Mouse (Mus musculus): ENCODE measurements around the gene Nfyb. TPM values are rescaled to one million over a fixed set of nuclear protein-coding genes. Genes with fewer than 3 reads are reported as not detected.

The Nfyb gene
- polyA plus RNA-seq, 1 experiment from 2014 or later, result 47.6 TPM

GRCm38 (mm10) chr10:82758878-82759277 is 5.1 kb downstream of the Nfyb start:
- Histone ChIP-seq H3K27me3 (replicated peaks; ENCODE audit: control insufficient read depth, insufficient read depth, low read length) (no peaks in the 10 kb centered on the region), H3K4me1 (replicated peaks; ENCODE audit: control insufficient read depth, insufficient read depth, low read length) (peaks cover 29% of the 10 kb centered on the region), H3K36me3 (ENCODE audit: control insufficient read depth, insufficient read depth, low read length) (peaks cover 37% of the 10 kb centered on the region), H3K9me3 (ENCODE audit: control insufficient read depth, low read length) (no peaks in the 10 kb centered on the region), H3K9ac (ENCODE audit: low read depth, low read length) (no peak overlapping the region), H3K4me3 (ENCODE audit: low read depth, low read length) (no peak overlapping the region), H3K4me2 (no peak overlapping the region), H3K27ac (ENCODE audit: low read depth, low read length) (no peak overlapping the region)
- DNase-seq (ENCODE audit: low spot score), result no peak
- ATAC-seq (replicated peaks; ENCODE audit: low FRiP score), result no peak
- 93% methylated on average over 3 of the region's 3 CpGs for WGBS

GRCm38 (mm10) chr10:82758368-82758767 is 5.6 kb downstream of the Nfyb start:
- Histone ChIP-seq H3K27me3 (replicated peaks; ENCODE audit: control insufficient read depth, insufficient read depth, low read length) (no peaks in the 10 kb centered on the region), H3K27ac (ENCODE audit: low read depth, low read length) (no peak overlapping the region), H3K36me3 (ENCODE audit: control insufficient read depth, insufficient read depth, low read length) (peaks cover 40% of the 10 kb centered on the region), H3K4me3 (ENCODE audit: low read depth, low read length) (no peak overlapping the region), H3K4me1 (replicated peaks; ENCODE audit: control insufficient read depth, insufficient read depth, low read length) (peaks cover 29% of the 10 kb centered on the region), H3K9ac (ENCODE audit: low read depth, low read length) (no peak overlapping the region), H3K9me3 (ENCODE audit: control insufficient read depth, low read length) (no peaks in the 10 kb centered on the region), H3K4me2 (no peak overlapping the region)
- WGBS, result 84% methylated on average over 6 of the region's 6 CpGs
- DNase-seq (ENCODE audit: low spot score), result no peak
- no peak for ATAC-seq (replicated peaks; ENCODE audit: low FRiP score)

DNA sequence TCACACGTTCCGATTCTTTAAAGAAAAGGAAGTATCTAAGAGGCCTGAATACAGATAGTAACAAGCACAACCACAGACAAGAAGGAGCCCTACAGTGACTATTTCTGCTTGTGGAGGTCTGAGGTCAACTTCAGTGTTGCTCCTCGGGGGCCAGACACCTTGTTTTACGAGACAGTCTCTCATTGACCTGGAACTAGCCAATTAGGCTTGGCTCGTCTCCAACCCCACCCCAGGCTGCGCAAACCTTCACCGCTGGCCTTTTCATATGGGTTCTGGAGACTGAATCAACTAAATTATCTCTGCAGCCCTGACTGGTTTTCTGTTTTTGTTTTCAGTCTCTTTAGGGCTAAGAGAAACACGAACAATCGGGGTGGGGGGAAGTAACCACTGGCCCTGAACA is 6.6 kb downstream of the Nfyb start:
- Histone ChIP-seq H3K9me3 (ENCODE audit: control insufficient read depth, low read length) (no peaks in the 10 kb centered on the region), H3K4me2 (no peak overlapping the region), H3K4me3 (ENCODE audit: low read depth, low read length) (no peak overlapping the region), H3K27ac (ENCODE audit: low read depth, low read length) (no peak overlapping the region), H3K4me1 (replicated peaks; ENCODE audit: control insufficient read depth, insufficient read depth, low read length) (peaks cover 26% of the 10 kb centered on the region), H3K9ac (ENCODE audit: low read depth, low read length) (no peak overlapping the region), H3K36me3 (ENCODE audit: control insufficient read depth, insufficient read depth, low read length) (peaks cover 41% of the 10 kb centered on the region), H3K27me3 (replicated peaks; ENCODE audit: control insufficient read depth, insufficient read depth, low read length) (no peaks in the 10 kb centered on the region)
- 75% methylated on average over 9 of the region's 9 CpGs for WGBS
- DNase-seq (ENCODE audit: low spot score) (no peak), ATAC-seq (replicated peaks; ENCODE audit: low FRiP score) (no peak)

DNA sequence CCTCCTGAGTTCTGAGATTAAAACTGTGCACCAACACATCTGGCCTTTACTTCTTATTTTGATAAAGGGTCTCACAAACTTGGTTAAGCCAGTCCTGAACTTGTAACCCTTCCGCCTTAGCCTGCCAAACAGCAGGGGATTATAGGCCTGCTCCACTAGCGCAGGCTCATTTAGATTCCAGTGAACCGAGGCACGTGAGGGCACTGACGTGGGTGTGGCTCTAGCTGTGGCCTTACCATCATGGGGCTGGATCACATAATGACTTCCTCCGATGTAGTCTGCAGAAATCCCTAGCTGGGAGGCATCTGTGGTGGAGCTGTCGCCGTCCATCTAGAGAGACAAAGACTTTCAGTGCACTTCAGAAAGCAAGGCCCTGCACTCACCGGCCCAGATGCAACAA is 7.5 kb downstream of the Nfyb start:
- WGBS, result 92% methylated on average over 9 of the region's 9 CpGs
- DNase-seq (ENCODE audit: low spot score) (no peak), ATAC-seq (replicated peaks; ENCODE audit: low FRiP score) (no peak)
- Histone ChIP-seq H3K4me3 (ENCODE audit: low read depth, low read length) (no peak overlapping the region), H3K9me3 (ENCODE audit: control insufficient read depth, low read length) (no peaks in the 10 kb centered on the region), H3K27ac (ENCODE audit: low read depth, low read length) (no peak overlapping the region), H3K4me2 (no peak overlapping the region), H3K4me1 (replicated peaks; ENCODE audit: control insufficient read depth, insufficient read depth, low read length) (peaks cover 24% of the 10 kb centered on the region), H3K27me3 (replicated peaks; ENCODE audit: control insufficient read depth, insufficient read depth, low read length) (no peaks in the 10 kb centered on the region), H3K36me3 (ENCODE audit: control insufficient read depth, insufficient read depth, low read length) (peaks cover 49% of the 10 kb centered on the region), H3K9ac (ENCODE audit: low read depth, low read length) (no peak overlapping the region)

- no peak overlapping the region for H3K4me2 ChIP-seq
- H3K27ac ChIP-seq (ENCODE audit: low read depth, low read length), result no peak overlapping the region
- H3K36me3 ChIP-seq (ENCODE audit: control insufficient read depth, insufficient read depth, low read length), result peaks cover 56% of the 10 kb centered on the region
- H3K4me3 ChIP-seq (ENCODE audit: low read depth, low read length), result no peak overlapping the region
- H3K9ac ChIP-seq (ENCODE audit: low read depth, low read length), result no peak overlapping the region
- no peaks in the 10 kb centered on the region for H3K9me3 ChIP-seq (ENCODE audit: control insufficient read depth, low read length)
- no peaks in the 10 kb centered on the region for H3K27me3 ChIP-seq (replicated peaks; ENCODE audit: control insufficient read depth, insufficient read depth, low read length)
- ATAC-seq (replicated peaks; ENCODE audit: low FRiP score), result no peak
- H3K4me1 ChIP-seq (replicated peaks; ENCODE audit: control insufficient read depth, insufficient read depth, low read length), result peaks cover 14% of the 10 kb centered on the region
- WGBS, result 92% methylated on average over 11 of the region's 11 CpGs
- no peak for DNase-seq (ENCODE audit: low spot score)
These were observed 8.6 kb downstream of the Nfyb start for GRCm38 (mm10) chr10:82755213-82755890.

DNA sequence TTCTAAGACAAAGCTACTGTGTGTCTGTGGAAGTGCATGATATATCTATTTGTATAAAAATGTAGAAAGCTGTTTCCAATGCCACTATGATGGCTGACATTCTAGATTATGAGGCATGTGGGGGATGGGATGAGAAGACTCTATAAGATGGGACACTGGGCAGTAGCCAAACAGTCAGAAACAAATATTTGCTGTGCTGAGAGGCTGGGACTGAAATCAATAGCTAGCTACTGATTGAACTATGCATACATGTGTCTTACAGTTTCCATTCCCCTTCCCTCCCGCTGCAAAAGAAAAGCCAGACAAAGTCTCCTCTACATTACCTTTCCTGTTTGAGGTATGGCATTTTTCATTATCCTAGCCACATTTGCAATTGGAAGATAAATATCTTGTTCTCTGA is 9.3 kb downstream of the Nfyb start:
- Histone ChIP-seq H3K4me2 (no peak overlapping the region), H3K27ac (ENCODE audit: low read depth, low read length) (no peak overlapping the region), H3K9me3 (ENCODE audit: control insufficient read depth, low read length) (no peaks in the 10 kb centered on the region), H3K36me3 (ENCODE audit: control insufficient read depth, insufficient read depth, low read length) (peaks cover 53% of the 10 kb centered on the region), H3K9ac (ENCODE audit: low read depth, low read length) (no peak overlapping the region), H3K4me1 (replicated peaks; ENCODE audit: control insufficient read depth, insufficient read depth, low read length) (peaks cover 8% of the 10 kb centered on the region), H3K4me3 (ENCODE audit: low read depth, low read length) (no peak overlapping the region), H3K27me3 (replicated peaks; ENCODE audit: control insufficient read depth, insufficient read depth, low read length) (no peaks in the 10 kb centered on the region)
- WGBS, result 85% methylated on average over 1 of the region's 1 CpGs
- no peak for DNase-seq (ENCODE audit: low spot score)
- 0 out of 2 replicates have a peak, but pooled peaks have one; percentile 24 for ATAC-seq (replicated peaks; ENCODE audit: low FRiP score)

GRCm38 (mm10) chr10:82752921-82753320 is 11.0 kb downstream of the Nfyb start:
- ATAC-seq (replicated peaks; ENCODE audit: low FRiP score) (no peak), DNase-seq (ENCODE audit: low spot score) (no peak)
- Histone ChIP-seq H3K9ac (ENCODE audit: low read depth, low read length) (no peak overlapping the region), H3K27ac (ENCODE audit: low read depth, low read length) (no peak overlapping the region), H3K36me3 (ENCODE audit: control insufficient read depth, insufficient read depth, low read length) (peaks cover 60% of the 10 kb centered on the region), H3K4me3 (ENCODE audit: low read depth, low read length) (no peak overlapping the region), H3K9me3 (ENCODE audit: control insufficient read depth, low read length) (no peaks in the 10 kb centered on the region), H3K27me3 (replicated peaks; ENCODE audit: control insufficient read depth, insufficient read depth, low read length) (no peaks in the 10 kb centered on the region), H3K4me2 (no peak overlapping the region), H3K4me1 (replicated peaks; ENCODE audit: control insufficient read depth, insufficient read depth, low read length) (peaks cover 2% of the 10 kb centered on the region)
- WGBS, result 88% methylated on average over 3 of the region's 3 CpGs

GRCm38 (mm10) chr10:82750778-82751177 is 13.2 kb downstream of the Nfyb start:
- Histone ChIP-seq H3K27ac (ENCODE audit: low read depth, low read length) (no peak overlapping the region), H3K4me3 (ENCODE audit: low read depth, low read length) (no peak overlapping the region), H3K9me3 (ENCODE audit: control insufficient read depth, low read length) (no peaks in the 10 kb centered on the region), H3K9ac (ENCODE audit: low read depth, low read length) (no peak overlapping the region), H3K4me2 (no peak overlapping the region), H3K36me3 (ENCODE audit: control insufficient read depth, insufficient read depth, low read length) (peaks cover 57% of the 10 kb centered on the region), H3K4me1 (replicated peaks; ENCODE audit: control insufficient read depth, insufficient read depth, low read length) (no peaks in the 10 kb centered on the region), H3K27me3 (replicated peaks; ENCODE audit: control insufficient read depth, insufficient read depth, low read length) (no peaks in the 10 kb centered on the region)
- no peak for DNase-seq (ENCODE audit: low spot score)
- 93% methylated on average over 6 of the region's 6 CpGs for WGBS
- ATAC-seq (replicated peaks; ENCODE audit: low FRiP score), result no peak

Data from liver, embryonic 11.5 days (tissue).